Mouse (Mus musculus) liver, adult 2 months (tissue): ENCODE data around the gene Hoxc5.

ENCODE experiments used
- CTCF ChIP-seq: fragments of 200-500 bp; IDR thresholded peaks from 2 replicates; pipeline ENCODE4 v1.5.1; 2011; ENCODE audit warnings: low read depth, low read length, control low read depth
- POLR2A ChIP-seq: fragments of 200-500 bp; IDR thresholded peaks from 2 replicates; pipeline ENCODE4 v1.6.1; 2011; ENCODE audit warnings: low read length, control low read depth; ENCODE audit not compliant: insufficient read depth; ENCODE audit errors: extremely low read depth

DNA sequence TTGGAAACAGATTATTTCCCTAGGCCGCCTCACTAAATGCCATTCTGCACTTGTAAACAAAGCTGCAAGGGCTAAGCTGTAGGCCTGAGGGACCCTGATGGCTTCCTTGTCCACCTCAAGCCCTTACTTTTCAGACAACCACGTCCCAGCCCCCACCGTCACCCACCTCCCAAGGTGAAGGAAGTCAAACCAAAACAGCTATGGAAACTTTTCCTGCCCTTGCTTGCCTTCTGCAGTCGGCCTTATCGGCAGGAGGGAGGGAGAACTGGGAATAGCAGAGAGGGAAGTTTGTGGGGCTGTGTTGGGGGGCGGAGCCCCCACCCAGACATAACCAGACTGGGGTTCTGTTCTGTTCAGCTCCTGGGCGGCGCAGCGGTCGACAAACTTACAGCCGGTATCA is 25.0 kb downstream of the Hoxc5 start:
- TF ChIP-seq CTCF = no peak
- no peak for TF ChIP-seq POLR2A
